Mouse (Mus musculus): ENCODE results near the gene Abcc5. TPM values are rescaled to one million over a fixed set of nuclear protein-coding genes. Genes with fewer than 3 reads are reported as not detected.
"Not testable (repeated sequence)": the region's sequence is repeated elsewhere in the genome, so short reads cannot be mapped to it uniquely, and the experiment has no call there.

Abcc5 gene
- 54.0 and 64.1 TPM in 2 replicates for polyA plus RNA-seq (2015; fragmentation: Nextera tagmentation; extraction: Ambion mirVana)

GRCm38 (mm10) chr16:20425855-20426598 is at the start of gene Abcc5:
Gene Abcc5 (minus strand): TSS chr16:20426394.
- Histone ChIP-seq H3K9me3 (replicated peaks; ENCODE audit: control insufficient read depth, low read length) (no peaks in the 10 kb centered on the region), H3K27me3 (ENCODE audit: control insufficient read depth, insufficient read depth, low read length) (no peaks in the 10 kb centered on the region), H3K4me3 (ENCODE audit: low read length) (peak within 1 kb of the TSS; percentile 81), H3K4me2 (ENCODE audit: low read depth, low read length) (peak within 1 kb of the TSS; percentile 66), H3K27ac (ENCODE audit: low read length) (peak within 1 kb of the TSS; percentile 84), H3K9ac (ENCODE audit: low read length) (peak within 1 kb of the TSS; percentile 85), H3K36me3 (ENCODE audit: control insufficient read depth, insufficient read depth) (peaks cover 4% of the 10 kb centered on the region), H3K4me1 (ENCODE audit: control insufficient read depth, insufficient read depth, low read length) (peaks cover 20% of the 10 kb centered on the region)
- under 1% methylated on average over 62 of the region's 62 CpGs for WGBS
- ATAC-seq (replicated peaks; ENCODE audit: extremely low read depth, insufficient read depth, low FRiP score), result peak; percentile 97

GRCm38 (mm10) chr16:20475335-20475734 is 49.1 kb upstream of the Abcc5 start:
- no peaks in the 10 kb centered on the region for H3K36me3 ChIP-seq (ENCODE audit: control insufficient read depth, insufficient read depth)
- no peak overlapping the region; the same call in 1 of the 2 replicates for H3K27ac ChIP-seq (ENCODE audit: low read length)
- H3K9ac ChIP-seq (ENCODE audit: low read length), result no peak overlapping the region
- no peak overlapping the region for H3K4me2 ChIP-seq (ENCODE audit: low read depth, low read length)
- H3K4me3 ChIP-seq (ENCODE audit: low read length), result no peak overlapping the region
- peaks cover 13% of the 10 kb centered on the region for H3K4me1 ChIP-seq (ENCODE audit: control insufficient read depth, insufficient read depth, low read length)
- ATAC-seq (replicated peaks; ENCODE audit: extremely low read depth, insufficient read depth, low FRiP score), result no peak
- WGBS, result 91% methylated on average over 1 of the region's 1 CpGs
- H3K27me3 ChIP-seq (ENCODE audit: control insufficient read depth, insufficient read depth, low read length), result no peaks in the 10 kb centered on the region
- 0 out of 2 replicates have a peak, but pooled peaks cover 2% of the 10 kb centered on the region for H3K9me3 ChIP-seq (replicated peaks; ENCODE audit: control insufficient read depth, low read length)

GRCm38 (mm10) chr16:20474786-20475185 is 48.6 kb upstream of the Abcc5 start:
- Histone ChIP-seq H3K9me3 (replicated peaks; ENCODE audit: control insufficient read depth, low read length) (0 out of 2 replicates have a peak, but pooled peaks cover 2% of the 10 kb centered on the region), H3K4me2 (ENCODE audit: low read depth, low read length) (no peak overlapping the region)

GRCm38 (mm10) chr16:20474211-20474610 is 48.0 kb upstream of the Abcc5 start:
- Histone ChIP-seq H3K9me3 (replicated peaks; ENCODE audit: control insufficient read depth, low read length) (0 out of 2 replicates have a peak, but pooled peaks cover 2% of the 10 kb centered on the region), H3K4me2 (ENCODE audit: low read depth, low read length) (no peak overlapping the region), H3K36me3 (ENCODE audit: control insufficient read depth, insufficient read depth) (no peaks in the 10 kb centered on the region), H3K27me3 (ENCODE audit: control insufficient read depth, insufficient read depth, low read length) (no peaks in the 10 kb centered on the region), H3K9ac (ENCODE audit: low read length) (no peak overlapping the region), H3K4me1 (ENCODE audit: control insufficient read depth, insufficient read depth, low read length) (peaks cover 13% of the 10 kb centered on the region), H3K27ac (ENCODE audit: low read length) (no peak overlapping the region), H3K4me3 (ENCODE audit: low read length) (no peak overlapping the region)
- ATAC-seq (replicated peaks; ENCODE audit: extremely low read depth, insufficient read depth, low FRiP score), result no peak
- 71% methylated on average over 8 of the region's 8 CpGs for WGBS

More at GRCm38 (mm10) chr16:20474786-20475185, 48.6 kb upstream of the Abcc5 start:
- 94% methylated on average over 6 of the region's 6 CpGs for WGBS
- no peaks in the 10 kb centered on the region for H3K36me3 ChIP-seq (ENCODE audit: control insufficient read depth, insufficient read depth)
- ATAC-seq (replicated peaks; ENCODE audit: extremely low read depth, insufficient read depth, low FRiP score), result no peak
- H3K4me3 ChIP-seq (ENCODE audit: low read length), result no peak overlapping the region
- no peak overlapping the region for H3K9ac ChIP-seq (ENCODE audit: low read length)
- no peak overlapping the region; the same call in 1 of the 2 replicates for H3K27ac ChIP-seq (ENCODE audit: low read length)
- no peaks in the 10 kb centered on the region for H3K27me3 ChIP-seq (ENCODE audit: control insufficient read depth, insufficient read depth, low read length)
- peaks cover 13% of the 10 kb centered on the region for H3K4me1 ChIP-seq (ENCODE audit: control insufficient read depth, insufficient read depth, low read length)

- WGBS, result 83% methylated on average over 1 of the region's 1 CpGs
- H3K27me3 ChIP-seq (ENCODE audit: control insufficient read depth, insufficient read depth, low read length), result no peaks in the 10 kb centered on the region
- no peak for ATAC-seq (replicated peaks; ENCODE audit: extremely low read depth, insufficient read depth, low FRiP score)
These were observed 47.6 kb upstream of the Abcc5 start for GRCm38 (mm10) chr16:20473748-20474147.

GRCm38 (mm10) chr16:20471686-20472085 is 45.5 kb upstream of the Abcc5 start:
- no peaks in the 10 kb centered on the region for H3K9me3 ChIP-seq (replicated peaks; ENCODE audit: control insufficient read depth, low read length)
- no peak overlapping the region for H3K4me3 ChIP-seq (ENCODE audit: low read length)
- peaks cover 4% of the 10 kb centered on the region; the same call in 1 of the 2 replicates for H3K4me1 ChIP-seq (ENCODE audit: control insufficient read depth, insufficient read depth, low read length)
- H3K27ac ChIP-seq (ENCODE audit: low read length), result no peak overlapping the region
- H3K4me2 ChIP-seq (ENCODE audit: low read depth, low read length), result no peak overlapping the region
- no peak for ATAC-seq (replicated peaks; ENCODE audit: extremely low read depth, insufficient read depth, low FRiP score)
- no peaks in the 10 kb centered on the region for H3K27me3 ChIP-seq (ENCODE audit: control insufficient read depth, insufficient read depth, low read length)
- no peak overlapping the region for H3K9ac ChIP-seq (ENCODE audit: low read length)
- WGBS, result 82% methylated on average over 1 of the region's 1 CpGs
- no peaks in the 10 kb centered on the region for H3K36me3 ChIP-seq (ENCODE audit: control insufficient read depth, insufficient read depth)

More at GRCm38 (mm10) chr16:20473748-20474147, 47.6 kb upstream of the Abcc5 start:
- Histone ChIP-seq H3K4me3 (ENCODE audit: low read length) (no peak overlapping the region), H3K4me2 (ENCODE audit: low read depth, low read length) (no peak overlapping the region), H3K36me3 (ENCODE audit: control insufficient read depth, insufficient read depth) (no peaks in the 10 kb centered on the region), H3K4me1 (ENCODE audit: control insufficient read depth, insufficient read depth, low read length) (peaks cover 13% of the 10 kb centered on the region), H3K9ac (ENCODE audit: low read length) (no peak overlapping the region), H3K27ac (ENCODE audit: low read length) (no peak overlapping the region), H3K9me3 (replicated peaks; ENCODE audit: control insufficient read depth, low read length) (0 out of 2 replicates have a peak, but pooled peaks cover 2% of the 10 kb centered on the region)

- WGBS, result 91% methylated on average over 2 of the region's 2 CpGs
- Histone ChIP-seq H3K27ac (ENCODE audit: low read length) (no peak overlapping the region), H3K4me2 (ENCODE audit: low read depth, low read length) (no peak overlapping the region), H3K4me1 (ENCODE audit: control insufficient read depth, insufficient read depth, low read length) (no peaks in the 10 kb centered on the region), H3K27me3 (ENCODE audit: control insufficient read depth, insufficient read depth, low read length) (no peaks in the 10 kb centered on the region), H3K4me3 (ENCODE audit: low read length) (no peak overlapping the region), H3K9me3 (replicated peaks; ENCODE audit: control insufficient read depth, low read length) (no peaks in the 10 kb centered on the region), H3K36me3 (ENCODE audit: control insufficient read depth, insufficient read depth) (no peaks in the 10 kb centered on the region), H3K9ac (ENCODE audit: low read length) (no peak overlapping the region)
- no peak for ATAC-seq (replicated peaks; ENCODE audit: extremely low read depth, insufficient read depth, low FRiP score)
These were observed 44.8 kb upstream of the Abcc5 start for GRCm38 (mm10) chr16:20470981-20471380.

- H3K36me3 ChIP-seq (ENCODE audit: control insufficient read depth, insufficient read depth), result no peaks in the 10 kb centered on the region
- no peak overlapping the region for H3K9ac ChIP-seq (ENCODE audit: low read length)
- no peak overlapping the region for H3K27ac ChIP-seq (ENCODE audit: low read length)
- H3K27me3 ChIP-seq (ENCODE audit: control insufficient read depth, insufficient read depth, low read length), result no peaks in the 10 kb centered on the region
- H3K4me3 ChIP-seq (ENCODE audit: low read length), result no peak overlapping the region
- H3K9me3 ChIP-seq (replicated peaks; ENCODE audit: control insufficient read depth, low read length), result no peaks in the 10 kb centered on the region
- H3K4me2 ChIP-seq (ENCODE audit: low read depth, low read length), result no peak overlapping the region
- H3K4me1 ChIP-seq (ENCODE audit: control insufficient read depth, insufficient read depth, low read length), result no peaks in the 10 kb centered on the region
- no peak for ATAC-seq (replicated peaks; ENCODE audit: extremely low read depth, insufficient read depth, low FRiP score)
These were observed 38.5 kb upstream of the Abcc5 start for GRCm38 (mm10) chr16:20464725-20465124.

GRCm38 (mm10) chr16:20458736-20459135 is 32.5 kb upstream of the Abcc5 start:
- H3K4me3 ChIP-seq (ENCODE audit: low read length); H3K9ac ChIP-seq (ENCODE audit: low read length); H3K4me1 ChIP-seq (ENCODE audit: control insufficient read depth, insufficient read depth, low read length); H3K27me3 ChIP-seq (ENCODE audit: control insufficient read depth, insufficient read depth, low read length); H3K27ac ChIP-seq (ENCODE audit: low read length); H3K4me2 ChIP-seq (ENCODE audit: low read depth, low read length); H3K9me3 ChIP-seq (replicated peaks; ENCODE audit: control insufficient read depth, low read length); H3K36me3 ChIP-seq (ENCODE audit: control insufficient read depth, insufficient read depth); ATAC-seq (replicated peaks; ENCODE audit: extremely low read depth, insufficient read depth, low FRiP score): not testable (repeated sequence)
- 88% methylated on average over 5 of the region's 5 CpGs for WGBS
